Mouse (Mus musculus) left cerebral cortex, adult 2 months (tissue): ENCODE data around the gene Atp6v1g1. TPM values are rescaled to one million over a fixed set of nuclear protein-coding genes. Genes with fewer than 3 reads are reported as not detected.

Experiments used
- DNase-seq, 2 experiments: peaks; one replicate each; pipeline ENCODE4 v3.0.0; 2021 to 2022; ENCODE audit warnings: low spot score in 2 of 2, mixed read lengths in 1 of 2; ENCODE audit errors: extremely low spot score in 1 of 2
- H3K27ac ChIP-seq: fragments of 200-600 bp; 2 replicates; pipeline ENCODE4 v1.8.1; 2022
- H3K4me3 ChIP-seq: fragments of 200-600 bp; 2 replicates; pipeline ENCODE4 v1.8.1; 2022
- CTCF ChIP-seq: fragments of 200-600 bp; IDR thresholded peaks from 2 replicates; pipeline ENCODE4 v1.8.1; 2022; ENCODE audit warnings: antibody characterized with exemption, mild to moderate bottlenecking, moderate library complexity
- intact Hi-C: fragments of 180-260 bp; cut with DNase I; formaldehyde crosslinking; loops from one replicate; pipeline ENCODE4 v1.15.1; 2025
- long read RNA-seq, 2 experiments: library from polyadenylated mRNA; stranded (forward); transcript quantifications; one replicate each; pipeline ENCODE4 v2.0.0; 2021; ENCODE audit warnings: borderline mapping rate in 2 of 2
- total RNA-seq, 2 experiments: library from RNA; stranded (reverse); gene quantifications; 2 replicates each; pipeline ENCODE4 v1.2.3; 2021

Gene Atp6v1g1
- total RNA-seq = 100 to 1,000 TPM; 142 to 143 TPM
- long read RNA-seq, experiment 1, transcript Atp6v1g1-201 (3 exons, 1,135 nt) = major isoform, 114 of 119 reads
- long read RNA-seq, experiment 1, partial matches to known transcripts = 1 of 119 reads
- long read RNA-seq, experiment 1, other reads (novel, unspliced or antisense) = 4 of 119 reads
- long read RNA-seq, experiment 2, transcript Atp6v1g1-201 (3 exons, 1,135 nt) = major isoform, 73 of 79 reads
- long read RNA-seq, experiment 2, partial matches to known transcripts = 3 of 79 reads
- long read RNA-seq, experiment 2, other reads (novel, unspliced or antisense) = 3 of 79 reads

GRCm38 (mm10) chr4:63544494-63545230 lies at the start of gene Atp6v1g1:
TSS of gene Atp6v1g1 (plus strand) at chr4:63544772.
- DNase-seq = peak; percentile 93 to 94
- TF ChIP-seq CTCF = no peak
- intact Hi-C loops = loop anchor here (5.0 kb wide), 1 partner anchor 52 kb away; no protein-coding TSS in a partner anchor

DNA sequence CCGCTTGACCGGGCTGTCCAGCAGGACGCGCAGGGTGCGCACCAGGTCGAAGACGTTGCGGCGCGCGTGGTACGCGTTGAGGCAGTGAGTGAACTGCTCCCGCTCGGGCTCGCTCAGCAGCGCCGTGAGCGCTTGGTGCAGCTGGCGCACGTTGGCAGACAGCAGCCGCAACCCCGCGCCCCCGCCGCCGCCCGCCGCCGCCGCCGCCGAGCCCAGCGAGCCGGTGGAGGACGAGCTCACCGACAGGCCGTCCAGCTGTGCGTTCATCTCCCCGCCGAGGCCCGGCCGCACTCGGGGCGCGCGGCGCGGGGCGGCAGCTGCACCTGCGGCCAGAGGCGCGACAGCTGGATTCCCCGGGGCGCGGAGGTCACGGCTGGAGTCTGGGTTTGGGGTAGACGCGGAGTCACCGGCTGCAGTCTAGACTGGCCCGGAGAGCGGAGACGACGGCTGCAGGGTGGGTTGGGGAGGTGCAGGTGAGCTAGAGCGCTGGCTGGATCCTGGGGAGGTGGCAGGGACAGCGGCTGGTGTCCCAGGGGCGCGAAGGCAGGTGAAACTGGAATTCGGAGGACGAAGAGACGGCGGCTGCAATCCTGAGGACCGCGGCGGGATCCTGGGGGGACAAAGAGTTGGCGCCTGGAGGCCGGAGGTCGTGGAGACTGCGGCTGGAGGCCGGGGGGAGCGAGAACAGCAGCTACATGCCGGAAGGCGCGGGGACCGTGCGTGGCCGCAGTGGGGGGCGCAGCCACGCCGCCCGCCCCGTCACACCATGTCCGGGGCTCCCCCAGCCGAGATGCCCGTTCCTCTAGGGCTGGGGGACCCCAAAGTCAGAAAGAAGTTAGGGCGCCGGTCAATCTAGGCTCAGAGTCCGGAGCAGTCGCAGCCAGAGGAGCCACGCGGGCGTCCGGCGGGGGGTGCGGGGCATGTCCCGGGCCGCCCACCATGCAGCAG lies 49.3 kb upstream of the Atp6v1g1 start:
- no peak for TF ChIP-seq CTCF
- Histone ChIP-seq H3K4me3 (peak overlapping the region; percentile 59), H3K27ac (peak overlapping the region; percentile 10)
- DNase-seq = peak; percentile 51 to 53
- intact Hi-C loops = loop anchor here (5.0 kb wide), 3 partner anchors 52 to 78 kb away; partner anchors contain the start of gene Tmem268

More at GRCm38 (mm10) chr4:63544494-63545230, at the start of gene Atp6v1g1:
- peak within 1 kb of the TSS; percentile 91 for H3K27ac ChIP-seq
- H3K4me3 ChIP-seq = peak within 1 kb of the TSS; percentile 69

- intact Hi-C loops = loop anchor here (5.0 kb wide), 2 partner anchors 61 to 79 kb away; partner anchors contain the start of gene Tmem268
- peak; percentile 59 to 67 for DNase-seq
- TF ChIP-seq CTCF = no peak
- Histone ChIP-seq H3K27ac (peak within 1 kb of the TSS; percentile 40), H3K4me3 (peak within 1 kb of the TSS; percentile 59)
Observed at GRCm38 (mm10) chr4:63495915-63496278, 48.7 kb upstream of the Atp6v1g1 start, which contains the start of gene Whrn. TSS of gene Whrn (minus strand) at chr4:63495991.

GRCm38 (mm10) chr4:63496312-63496711 lies 48.3 kb upstream of the Atp6v1g1 start:
- Histone ChIP-seq H3K27ac (0 out of 2 replicates have a peak overlapping the region, but pooled peaks have one; percentile 40), H3K4me3 (peak overlapping the region; percentile 59)
- no peak for TF ChIP-seq CTCF
- DNase-seq = no peak
- intact Hi-C loops = loop anchor here (5.0 kb wide), 2 partner anchors 61 to 79 kb away; partner anchors contain the start of gene Tmem268

DNA sequence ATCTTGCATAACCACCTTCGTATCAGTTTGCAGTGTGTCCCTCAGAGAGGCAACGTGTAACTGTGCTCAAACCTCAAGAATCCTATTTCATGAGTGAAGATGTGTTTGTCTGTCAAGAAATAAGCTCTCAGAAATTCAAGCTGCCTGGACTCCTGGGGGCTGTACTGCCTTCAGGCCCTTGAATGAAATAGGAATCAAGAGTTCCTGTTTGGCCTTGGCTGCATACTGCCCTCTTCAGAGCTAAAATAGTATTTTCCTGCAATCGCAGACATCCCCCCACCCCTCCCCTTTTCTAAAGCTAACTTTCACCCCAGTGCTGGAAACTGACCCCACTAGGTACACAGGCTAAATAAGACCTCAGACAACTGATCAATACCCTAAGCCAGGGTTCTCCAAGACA lies 46.2 kb upstream of the Atp6v1g1 start:
- no peak overlapping the region for H3K27ac ChIP-seq
- intact Hi-C loops = loop anchor here (5.0 kb wide), 2 partner anchors 59 to 81 kb away; partner anchors contain the start of gene Tmem268
- no peak overlapping the region for H3K4me3 ChIP-seq
- peak; percentile 55 for TF ChIP-seq CTCF
- DNase-seq = no peak

DNA sequence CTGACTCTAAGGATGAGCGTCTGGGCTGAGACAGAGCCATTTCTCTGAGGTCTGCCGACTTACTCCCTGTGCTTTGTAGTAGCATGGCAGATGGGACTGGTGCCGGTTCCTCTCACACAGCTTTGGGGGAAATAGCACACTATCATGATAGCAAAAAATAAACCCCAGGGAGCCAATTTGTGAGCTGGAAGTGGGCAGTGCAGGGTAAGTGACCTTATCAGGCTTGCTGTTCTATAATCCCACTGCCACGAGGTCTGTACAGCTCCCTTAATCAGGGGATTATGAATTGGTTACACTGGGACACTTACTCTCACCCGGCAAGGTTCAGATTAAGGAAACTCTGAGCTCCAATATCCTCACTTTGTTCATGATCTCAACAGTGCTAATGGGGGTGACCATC lies 43.5 kb upstream of the Atp6v1g1 start:
- H3K27ac ChIP-seq = no peak overlapping the region
- DNase-seq = no peak
- H3K4me3 ChIP-seq = no peak overlapping the region
- no peak for TF ChIP-seq CTCF
- intact Hi-C loops = no loop called here

DNA sequence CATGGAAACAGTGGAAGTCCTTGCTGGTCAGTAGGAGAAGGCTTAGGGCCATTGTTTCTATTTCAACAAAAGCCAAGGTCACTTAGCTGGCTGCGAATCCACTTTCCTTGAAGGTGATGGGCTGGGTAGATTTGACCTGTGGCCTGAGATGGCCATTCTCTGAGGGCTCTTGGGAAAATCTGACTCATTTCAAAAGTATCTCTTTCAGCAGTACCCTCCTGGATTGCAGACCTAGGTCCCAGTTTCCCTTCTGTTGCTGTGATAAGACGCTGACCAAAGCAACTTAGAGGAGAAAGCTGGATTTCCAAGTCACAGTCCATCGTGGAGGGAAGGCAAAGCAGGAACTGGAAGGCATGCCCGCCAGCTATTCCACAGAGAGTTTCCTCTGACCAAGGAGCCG lies 40.6 kb upstream of the Atp6v1g1 start:
- no peak for TF ChIP-seq CTCF
- Histone ChIP-seq H3K27ac (no peak overlapping the region), H3K4me3 (no peak overlapping the region)
- intact Hi-C loops = no loop called here
- DNase-seq = no peak

DNA sequence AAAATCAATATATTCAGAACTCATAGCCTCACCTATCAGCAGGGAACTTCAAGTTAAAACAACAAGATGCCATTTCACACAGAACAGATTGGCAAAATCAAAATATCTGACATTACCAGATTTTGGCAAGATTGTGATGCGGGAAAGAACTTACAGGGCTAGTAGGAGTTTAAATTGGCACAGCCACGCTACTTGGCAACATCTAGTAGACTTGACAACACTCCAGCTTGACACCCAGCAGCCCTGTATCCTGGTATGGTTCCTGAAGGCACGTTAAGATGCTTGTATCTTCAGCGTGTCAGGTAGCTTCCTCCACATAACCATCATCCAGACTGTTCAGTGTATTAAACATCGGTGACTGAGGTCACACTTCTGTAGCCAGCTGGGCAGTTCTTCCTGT lies 37.1 kb upstream of the Atp6v1g1 start:
- intact Hi-C loops = no loop called here
- no peak overlapping the region for H3K4me3 ChIP-seq
- no peak for DNase-seq
- no peak overlapping the region for H3K27ac ChIP-seq
- TF ChIP-seq CTCF = no peak

DNA sequence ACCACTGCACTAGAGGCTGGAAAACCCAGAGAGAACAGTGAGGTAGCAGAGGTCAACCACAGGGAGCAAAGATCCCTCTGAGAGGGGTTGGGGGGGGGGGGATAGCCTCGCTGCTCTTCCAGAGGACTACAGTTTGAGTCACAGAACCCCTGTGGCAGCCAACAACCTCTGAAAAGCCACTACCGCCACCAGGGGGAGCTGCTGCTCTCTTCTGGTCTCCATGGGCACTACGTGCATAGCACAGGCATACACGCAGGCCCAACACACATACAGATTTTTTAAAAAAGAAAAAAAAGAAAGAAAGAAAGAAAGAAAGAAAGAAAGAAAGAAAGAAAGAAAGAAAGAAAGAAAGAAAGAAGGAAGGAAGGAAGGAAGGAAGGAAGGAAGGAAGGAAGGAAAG lies 36.3 kb upstream of the Atp6v1g1 start:
- intact Hi-C loops = loop anchor here (1.0 to 2.0 kb wide), 2 partner anchors 337 to 440 kb away; no protein-coding TSS in a partner anchor

GRCm38 (mm10) chr4:63512921-63513320 lies 31.7 kb upstream of the Atp6v1g1 start:
- DNase-seq = no peak
- intact Hi-C loops = no loop called here
- TF ChIP-seq CTCF = no peak
- H3K27ac ChIP-seq = no peak overlapping the region
- H3K4me3 ChIP-seq = no peak overlapping the region

More for the DNA sequence above, 36.3 kb upstream of the Atp6v1g1 start:
- peak; percentile 63 to 68 for DNase-seq
- Histone ChIP-seq H3K27ac (no peak overlapping the region), H3K4me3 (no peak overlapping the region)
- TF ChIP-seq CTCF = peak; percentile 58

- Histone ChIP-seq H3K4me3 (no peak overlapping the region), H3K27ac (no peak overlapping the region)
- DNase-seq = no peak
- intact Hi-C loops = no loop called here
- TF ChIP-seq CTCF = no peak
Observed at GRCm38 (mm10) chr4:63514454-63514984, 30.1 kb upstream of the Atp6v1g1 start.
